Mouse (Mus musculus) cerebellum, adult 8-10 months (tissue): Measurements from ENCODE around the gene Prlhr.

Source experiments
- DNase-seq: peaks from one replicate; pipeline ENCODE4 v3.0.0; 2022

The Prlhr gene

DNA sequence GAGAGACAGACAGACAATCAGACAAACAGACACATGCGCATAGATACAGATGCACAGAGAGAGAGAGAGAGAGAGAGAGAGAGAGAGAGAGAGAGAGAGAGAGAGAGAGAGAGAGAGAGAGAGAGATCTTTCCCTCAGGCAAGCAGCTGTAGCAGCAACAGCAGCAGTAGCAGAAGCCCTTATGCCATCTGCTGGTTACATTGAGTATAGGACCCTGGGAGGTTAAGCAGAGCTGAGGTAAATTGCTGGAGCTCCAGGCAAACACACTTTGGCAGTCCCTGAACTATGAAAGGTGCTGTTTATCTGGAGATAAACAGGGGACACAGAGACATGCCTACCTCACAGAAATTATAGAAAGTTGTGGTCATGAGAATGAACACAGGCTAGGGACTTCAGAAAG lies 50.5 kb downstream of the Prlhr start:
- no peak for DNase-seq
